Mouse (Mus musculus) CH12.LX (cell line): ENCODE results near the gene Prdm8.

Experiments
- CTCF ChIP-seq, 2 experiments: IDR thresholded peaks in 1 of 2; conservative IDR thresholded peaks in 1 of 2; 2 replicates each; pipeline ENCODE4 v1.5.1; 2011 to 2012; ENCODE audit warnings: low read depth in 2 of 2, low read length in 2 of 2, improper control_type of control experiment in 1 of 2, inconsistent platforms in 1 of 2, mild to moderate bottlenecking in 1 of 2, moderate library complexity in 1 of 2
- ETS1 ChIP-seq: conservative IDR thresholded peaks from 2 replicates; pipeline ENCODE4 v1.6.1; 2012; ENCODE audit warnings: low read depth, mild to moderate bottlenecking, inconsistent platforms, low read length, improper control_type of control experiment, moderate library complexity
- MAFK ChIP-seq: IDR thresholded peaks from 2 replicates; pipeline ENCODE4 v1.6.1; 2011; ENCODE audit warnings: low read length, improper control_type of control experiment; ENCODE audit not compliant: insufficient replicate concordance
- MXI1 ChIP-seq: IDR thresholded peaks from 2 replicates; pipeline ENCODE4 v1.6.1; 2011; ENCODE audit warnings: mild to moderate bottlenecking, low read depth, low read length, improper control_type of control experiment
- SIN3A ChIP-seq: IDR thresholded peaks from 2 replicates; pipeline ENCODE4 v1.6.1; 2012; ENCODE audit warnings: low read length, improper control_type of control experiment, inconsistent platforms

DNA sequence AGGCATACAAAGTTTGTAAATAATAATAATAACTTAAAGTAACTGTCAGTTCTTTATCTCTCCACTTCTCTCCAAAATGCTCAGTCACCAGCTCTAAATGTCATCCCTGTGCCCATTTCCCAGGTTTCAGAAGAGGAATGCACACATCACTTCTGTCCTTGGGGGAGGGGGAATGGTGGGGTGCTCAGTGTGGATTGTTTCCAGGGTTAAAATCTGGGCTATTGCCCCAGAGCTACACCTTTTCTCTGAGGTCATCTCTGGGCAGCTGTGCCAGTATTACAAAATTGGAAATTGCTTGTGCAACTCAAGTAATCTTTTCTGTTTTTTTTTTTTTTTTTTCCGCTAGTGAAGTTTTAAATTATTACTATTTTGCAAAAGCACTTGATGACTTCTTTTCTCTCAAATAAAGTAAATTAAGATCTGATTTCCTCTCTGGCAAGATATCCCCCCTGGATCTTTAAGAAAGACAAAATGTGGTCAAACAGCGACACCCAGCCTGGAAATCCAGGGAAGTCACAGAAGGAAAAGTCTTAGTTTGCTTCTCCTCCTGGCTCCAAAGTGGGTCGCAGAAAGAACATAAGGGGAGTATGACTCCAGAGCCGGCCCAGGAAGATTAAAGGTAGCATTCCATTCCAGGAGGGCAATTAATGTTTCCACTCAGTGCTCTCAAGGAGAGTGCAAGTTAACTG lies 25.4 kb downstream of the Prdm8 start:
- no peak for TF ChIP-seq MXI1
- TF ChIP-seq CTCF (conservative IDR thresholded peaks at IDR 0.05 in 1 of 2, IDR thresholded peaks at IDR 0.05 in 1 of 2; ENCODE audit: low read depth in 2 of 2, low read length in 2 of 2) = no peak
- TF ChIP-seq SIN3A = no peak
- no peak for TF ChIP-seq ETS1
- TF ChIP-seq MAFK = no peak
